Mouse (Mus musculus): ENCODE data around the gene Maats1. TPM values are rescaled to one million over a fixed set of nuclear protein-coding genes. Genes with fewer than 3 reads are reported as not detected.
"Not testable (repeated sequence)": the region's sequence is repeated elsewhere in the genome, so short reads cannot be mapped to it uniquely, and the experiment has no call there.

Maats1 gene
- total RNA-seq, 2 experiments from 2014 or later, result not detected

DNA sequence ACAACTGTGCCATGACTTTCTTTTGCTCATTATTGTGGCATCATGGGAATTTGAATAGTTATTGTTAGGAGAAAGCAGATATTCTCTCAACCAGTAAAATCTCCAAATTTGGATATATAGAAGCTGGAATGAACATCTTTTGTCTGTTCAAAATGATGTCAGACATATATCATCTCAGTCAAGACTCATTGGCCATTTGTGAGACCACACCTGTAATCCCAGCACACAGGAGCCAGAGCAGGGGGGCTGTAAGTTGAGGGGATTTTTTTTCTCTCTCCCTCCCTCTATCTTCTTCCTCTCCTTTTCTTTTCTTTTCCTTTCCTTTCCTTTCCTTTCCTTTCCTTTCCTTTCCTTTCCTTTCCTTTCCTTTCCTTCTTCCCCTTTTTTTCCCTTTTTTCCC is 10.9 kb upstream of the Maats1 start:
- DNase-seq (ENCODE audit: low spot score), result no peak
- intact Hi-C loops (cut with DNase I), result loop anchor here (5.0 kb wide), 1 partner anchor 39 kb away; no protein-coding TSS in a partner anchor

DNA sequence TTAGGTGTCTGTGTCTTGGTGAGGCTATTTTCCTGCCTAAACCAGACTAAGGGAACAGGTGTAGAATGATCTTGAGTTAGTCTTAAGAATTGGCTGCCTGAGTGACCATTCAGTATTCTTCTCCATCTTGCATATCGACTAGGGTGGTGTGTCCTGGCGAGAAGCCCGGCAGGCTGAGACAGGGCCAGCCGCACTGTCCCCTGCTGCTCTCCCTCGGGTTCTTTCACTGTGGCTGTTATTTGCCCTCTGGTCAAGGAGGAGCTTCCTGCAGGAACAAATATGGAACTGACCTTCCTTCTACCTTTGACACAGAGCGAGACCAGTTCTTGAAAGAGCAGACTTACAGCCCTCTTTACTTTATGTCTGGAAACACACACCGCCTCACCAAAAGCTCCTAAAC is 10.1 kb upstream of the Maats1 start:
- DNase-seq (ENCODE audit: low spot score), result no peak
- intact Hi-C loops (cut with DNase I), result loop anchor here (5.0 kb wide), 1 partner anchor 40 kb away; no protein-coding TSS in a partner anchor

DNA sequence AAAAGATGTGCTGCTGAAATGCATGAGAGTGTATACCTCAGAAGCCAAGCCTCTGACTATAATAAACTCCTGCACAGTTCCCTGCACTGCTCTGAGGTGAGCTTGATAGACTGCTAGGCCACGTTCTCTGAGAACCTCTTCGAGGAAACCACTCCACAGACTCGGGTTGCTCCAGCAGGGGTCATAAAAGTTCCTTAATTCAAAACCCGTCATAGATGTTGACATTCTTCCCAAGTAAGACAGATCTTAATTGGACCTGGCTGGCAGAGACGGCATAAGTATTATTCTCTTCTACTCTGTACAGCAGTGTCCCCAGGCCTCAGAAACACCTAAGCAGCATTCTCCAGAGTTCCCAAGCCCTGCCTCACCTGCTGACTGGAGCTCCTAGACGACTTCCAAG is 9.0 kb upstream of the Maats1 start:
- DNase-seq (ENCODE audit: low spot score), result no peak
- intact Hi-C loops (cut with DNase I), result loop anchor here (5.0 kb wide), 1 partner anchor 41 kb away; no protein-coding TSS in a partner anchor

DNA sequence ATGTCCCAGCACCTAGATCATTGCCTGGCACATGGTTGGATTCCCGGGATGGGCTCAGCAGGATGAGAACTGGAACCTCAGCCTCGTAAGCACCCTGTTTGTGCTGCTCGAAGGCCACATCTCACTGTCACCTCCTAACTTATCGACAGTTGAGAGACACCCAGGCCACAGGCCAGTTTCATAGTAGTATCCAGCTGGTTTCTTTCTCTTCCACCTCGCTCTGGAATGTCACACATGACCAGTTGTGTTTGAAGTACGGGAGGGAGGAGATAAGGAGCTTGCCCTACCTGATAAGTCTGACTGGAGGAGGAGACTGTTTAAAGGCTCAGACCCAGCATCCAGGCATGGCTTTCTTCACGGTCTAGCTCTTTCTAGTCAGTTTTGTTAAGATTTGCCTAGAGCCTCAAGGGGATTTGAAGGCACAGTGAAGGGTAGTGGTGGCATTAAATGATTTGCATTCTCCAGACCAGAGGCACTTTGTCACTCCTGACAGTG is 8.5 kb upstream of the Maats1 start:
- intact Hi-C loops (cut with DNase I), result loop anchor here (5.0 kb wide), 1 partner anchor 42 kb away; no protein-coding TSS in a partner anchor
- DNase-seq (ENCODE audit: low spot score), result peak; percentile 45

DNA sequence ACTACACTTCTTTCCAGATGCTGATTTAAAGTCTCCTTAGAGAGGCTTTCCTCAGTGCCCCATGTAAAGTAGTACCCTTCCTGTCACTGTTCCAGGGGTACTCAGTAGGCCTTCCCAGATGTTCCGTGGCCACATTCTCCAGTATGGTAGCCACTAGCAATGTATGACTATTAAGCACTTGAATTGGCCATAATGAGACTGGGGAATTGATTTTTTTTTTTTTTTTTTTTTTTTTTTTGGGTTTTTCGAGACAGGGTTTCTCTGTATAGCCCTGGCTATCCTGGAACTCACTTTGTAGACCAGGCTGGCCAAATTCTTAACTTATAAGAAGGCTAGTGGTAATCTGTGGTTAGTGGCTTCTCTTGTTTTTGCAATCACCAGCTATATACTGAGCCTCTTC is 7.9 kb upstream of the Maats1 start:
- intact Hi-C loops (cut with DNase I), result loop anchor here (2.0 to 5.0 kb wide), 2 partner anchors 13 to 42 kb away; partner anchors contain the start of gene Popdc2
- DNase-seq (ENCODE audit: low spot score), result no peak

DNA sequence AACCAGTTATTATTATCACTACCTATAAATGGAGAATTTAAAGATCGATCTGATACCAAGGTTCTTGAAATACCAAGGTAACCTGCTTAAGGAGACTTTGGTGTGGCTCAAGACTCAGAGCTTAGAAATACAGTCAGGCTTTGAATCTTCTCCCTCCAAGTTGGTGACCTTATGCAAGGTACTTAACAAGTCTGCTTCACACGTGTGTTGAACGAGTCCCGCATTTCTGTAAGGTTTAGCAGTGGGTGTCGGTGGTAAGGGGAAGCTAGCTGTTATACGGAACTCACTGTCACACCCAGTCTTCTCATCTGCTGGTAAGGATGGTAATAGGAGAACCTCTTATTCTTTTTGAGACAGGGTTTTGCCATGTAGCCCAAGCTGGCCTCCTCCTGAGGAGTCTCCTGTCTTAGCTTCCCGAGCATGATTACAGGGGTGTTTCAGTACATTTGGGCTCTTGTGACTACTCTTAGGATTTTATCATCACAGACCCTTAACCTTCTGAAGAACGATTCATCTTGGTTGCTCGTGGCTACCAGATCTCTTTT is 6.3 kb upstream of the Maats1 start:
- intact Hi-C loops (cut with DNase I), result loop anchor here (2.0 kb wide), 1 partner anchor 15 kb away; the partner anchor contains the start of gene Popdc2
- DNase-seq (ENCODE audit: low spot score), result no peak

DNA sequence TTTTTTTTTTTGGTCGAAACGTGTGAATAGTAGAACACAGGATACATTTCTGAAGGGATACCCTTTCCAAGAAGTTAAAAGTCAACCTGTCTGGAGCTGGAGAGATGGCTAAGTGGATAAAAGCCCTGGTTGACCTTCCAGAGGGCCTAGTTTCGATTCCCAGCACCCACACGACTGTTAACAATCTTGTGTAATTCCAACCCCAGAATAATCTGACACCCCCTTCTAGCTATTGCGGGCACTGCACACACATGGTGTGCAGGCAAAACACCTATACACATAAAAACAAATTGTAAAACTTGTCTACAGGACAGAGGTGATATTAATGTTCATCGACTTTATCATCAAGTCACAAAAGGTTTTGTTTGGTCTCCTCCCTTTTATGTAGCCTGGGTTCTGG is 5.6 kb upstream of the Maats1 start:
- intact Hi-C loops (cut with DNase I), result no loop called here
- no peak for DNase-seq (ENCODE audit: low spot score)

DNA sequence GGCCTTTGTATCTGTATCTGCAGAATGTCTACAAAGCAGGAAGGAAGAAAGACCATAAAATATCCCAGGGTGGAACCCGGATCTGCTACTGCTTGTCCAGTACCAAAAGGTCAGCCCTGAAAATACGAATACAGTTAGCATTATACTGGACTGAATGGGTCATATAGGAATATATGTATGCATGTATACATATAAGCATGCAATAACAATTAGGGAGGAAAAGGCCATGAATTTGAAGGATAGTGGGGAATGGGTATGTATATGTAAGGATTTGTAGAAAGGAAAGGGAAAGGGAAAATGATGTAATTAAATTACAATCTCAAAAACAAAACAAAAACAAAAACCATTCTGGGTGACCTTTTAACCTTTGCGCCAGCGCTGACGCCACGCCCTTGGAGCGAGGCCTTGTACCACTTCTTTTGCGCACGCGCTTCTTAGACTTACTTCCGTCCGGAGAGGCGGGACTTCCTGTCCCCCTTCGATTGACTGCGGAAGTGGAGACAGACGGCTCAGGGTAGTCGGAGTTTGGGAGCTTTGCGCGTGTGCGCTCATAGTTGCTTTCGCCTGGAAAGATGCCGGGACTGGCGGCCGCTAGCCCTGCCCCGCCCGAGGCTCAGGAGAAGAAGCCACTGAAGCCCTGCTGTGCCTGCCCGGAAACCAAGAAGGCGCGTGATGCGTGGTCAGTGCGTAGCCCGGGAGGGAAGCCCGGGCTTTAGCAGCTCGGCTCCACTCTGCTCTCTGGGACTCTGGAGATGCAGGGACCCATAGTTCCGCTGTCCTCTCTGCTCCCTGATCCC is 4.8 kb upstream of the Maats1 start, which contains the start of the genes Cox17 and Gm21987:
TSS of gene Cox17 (plus strand) at position 463 of the 797 bp plus-strand sequence.
TSS of gene Gm21987 (plus strand) at position 512 of the 797 bp plus-strand sequence.
- intact Hi-C loops (cut with DNase I), result no loop called here
- peak; percentile 91 for DNase-seq (ENCODE audit: low spot score)

DNA sequence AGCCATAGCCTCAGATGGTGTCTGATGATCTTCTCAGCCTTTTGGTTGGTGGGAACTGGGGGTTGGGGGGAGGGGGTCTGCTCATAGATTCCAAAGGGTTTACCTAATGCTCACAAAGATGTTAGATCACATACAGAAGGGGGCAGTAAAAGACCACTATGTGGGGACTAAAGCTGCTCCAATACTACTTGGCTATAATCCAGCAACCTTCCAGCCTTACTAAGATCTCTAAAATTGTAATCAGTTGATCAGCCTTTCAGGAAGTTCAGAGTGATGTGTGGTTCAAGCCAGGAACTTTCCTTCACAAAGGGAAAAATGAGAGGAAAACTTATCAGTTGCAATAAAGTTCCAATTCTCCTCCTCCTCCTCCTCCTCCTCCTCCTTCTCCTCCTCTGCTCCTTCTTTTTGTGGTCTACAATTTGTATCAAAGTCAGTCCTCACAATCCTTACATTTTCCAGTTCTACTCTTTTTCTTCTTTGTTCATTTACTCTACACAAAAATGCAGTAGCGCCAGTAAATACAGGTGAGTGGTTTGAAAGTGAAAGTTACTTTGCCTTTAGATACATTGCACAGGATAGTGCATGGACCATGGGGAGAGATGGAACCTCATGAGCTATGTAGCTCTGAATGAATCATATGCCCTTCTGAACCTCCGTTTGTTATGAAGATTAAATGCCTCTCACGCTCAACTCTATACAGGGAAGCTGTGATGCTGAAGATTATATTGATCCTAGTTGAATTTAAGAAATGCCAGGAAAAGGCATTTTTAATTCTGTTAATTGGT is 3.2 kb upstream of the Maats1 start:
- no peak for DNase-seq (ENCODE audit: low spot score)
- intact Hi-C loops (cut with DNase I), result loop anchor here (1.0 to 2.0 kb wide), 2 partner anchors 138 to 161 kb away; no protein-coding TSS in a partner anchor

DNA sequence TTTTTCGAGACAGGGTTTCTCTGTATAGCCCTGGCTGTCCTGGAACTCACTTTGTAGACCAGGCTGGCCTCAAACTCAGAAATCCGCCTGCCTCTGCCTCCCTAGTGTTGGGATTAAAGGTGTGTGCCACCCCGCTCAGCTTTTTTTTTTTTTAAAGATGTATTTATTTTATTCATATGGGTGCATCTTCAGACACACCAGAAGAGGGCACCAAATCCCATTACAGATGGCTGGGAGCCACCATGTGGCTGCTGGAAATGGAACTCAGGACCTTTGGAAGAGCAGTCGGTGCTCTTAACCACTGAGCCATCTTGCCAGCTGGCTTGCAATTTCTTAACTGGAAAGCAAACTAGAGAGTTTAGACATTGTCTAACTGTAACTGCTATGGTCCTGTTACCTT is 3.9 kb downstream of the Maats1 start:
- DNase-seq (ENCODE audit: low spot score); intact Hi-C loops (cut with DNase I): not testable (repeated sequence)

DNA sequence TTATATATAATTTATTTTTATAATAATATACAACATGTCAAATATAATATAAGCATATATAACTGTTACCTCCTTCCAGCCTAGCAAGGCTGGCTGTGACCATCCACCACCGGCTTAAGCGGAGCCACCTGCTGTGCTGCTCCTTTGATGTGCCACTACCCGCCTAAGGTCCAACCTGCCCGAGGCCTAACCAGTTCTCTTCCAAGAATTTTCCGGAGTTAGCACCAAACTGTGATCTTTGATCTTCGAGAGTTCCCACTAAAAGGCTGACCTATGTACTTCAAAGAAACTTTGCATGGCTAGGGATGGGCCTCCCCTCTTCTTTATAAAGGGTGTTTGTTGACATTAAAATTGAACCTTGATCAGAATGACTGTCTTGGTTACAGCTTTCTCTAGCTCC is 7.5 kb downstream of the Maats1 start:
- DNase-seq (ENCODE audit: low spot score), result no peak

DNA sequence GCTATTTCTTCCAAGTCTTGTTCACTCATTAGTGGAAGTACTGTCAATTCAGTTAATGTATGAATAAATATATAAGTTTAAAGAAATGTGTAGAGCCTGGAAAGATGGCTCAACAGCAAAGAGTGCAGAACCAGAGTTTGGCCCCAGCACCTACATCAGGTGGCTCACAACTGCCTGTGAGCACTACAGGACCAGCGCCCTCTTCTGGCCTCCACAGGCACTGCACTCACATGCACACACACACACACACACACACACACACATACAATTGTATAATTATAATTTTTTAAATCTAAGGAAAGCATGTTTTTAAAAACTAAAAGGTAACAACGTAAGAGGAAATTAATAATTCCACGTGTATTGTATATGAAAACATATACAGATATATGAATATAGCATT is 12.6 kb downstream of the Maats1 start:
- intact Hi-C loops (cut with DNase I), result no loop called here
- no peak for DNase-seq (ENCODE audit: low spot score)

More for the DNA sequence above, 7.5 kb downstream of the Maats1 start:
- intact Hi-C loops (cut with DNase I), result no loop called here

DNA sequence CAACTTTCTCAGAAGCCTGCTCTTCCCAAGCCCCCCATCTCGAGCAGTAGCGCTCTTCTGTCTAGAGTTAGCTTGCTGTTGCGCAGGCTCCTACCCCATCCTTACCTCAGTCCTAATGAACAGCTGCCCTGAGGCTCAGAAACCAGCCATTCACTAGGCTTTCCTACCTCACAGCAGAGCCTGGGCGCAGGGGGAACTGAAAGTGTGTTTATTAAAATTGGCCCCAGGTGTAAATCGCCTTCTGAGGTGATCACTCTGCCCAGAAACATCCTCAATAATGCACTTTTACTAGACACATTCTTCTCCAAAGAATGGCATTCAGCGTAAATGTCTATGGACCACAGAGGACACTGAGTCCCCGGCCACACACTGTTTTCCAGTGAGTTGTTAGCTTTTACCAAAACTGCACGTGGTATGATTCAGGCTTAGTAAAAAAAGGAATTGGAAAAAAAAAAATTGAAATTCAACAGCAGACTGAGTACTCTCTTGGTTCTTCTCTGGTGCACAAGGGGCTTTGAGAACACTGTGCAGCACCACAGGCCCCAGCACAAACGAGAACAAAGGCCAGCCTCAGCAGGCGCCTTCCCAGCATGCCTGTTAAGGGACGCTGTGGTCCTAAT is 15.1 kb downstream of the Maats1 start:
- DNase-seq (ENCODE audit: low spot score), result no peak
- intact Hi-C loops (cut with DNase I), result no loop called here

DNA sequence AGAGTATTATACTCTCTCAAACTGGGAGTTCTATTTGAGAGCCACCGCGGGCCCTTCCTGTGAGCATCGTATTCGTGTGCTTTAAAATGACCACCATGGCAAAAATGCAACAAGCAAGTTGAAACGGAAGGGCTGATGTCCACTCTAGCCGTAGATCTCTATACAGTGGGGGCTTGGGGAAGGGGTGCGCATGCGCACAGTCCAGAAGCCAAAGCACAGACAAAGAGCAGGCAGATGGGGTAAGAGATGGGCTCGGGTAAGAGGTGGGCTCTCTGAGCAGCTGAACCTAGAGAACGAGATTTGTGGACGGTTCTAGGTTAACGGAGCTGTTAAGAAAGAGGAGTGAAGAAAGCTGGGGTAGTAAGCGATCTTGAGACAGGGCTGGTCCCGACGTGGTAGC is 17.6 kb downstream of the Maats1 start:
- intact Hi-C loops (cut with DNase I), result no loop called here
- DNase-seq (ENCODE audit: low spot score), result no peak

DNA sequence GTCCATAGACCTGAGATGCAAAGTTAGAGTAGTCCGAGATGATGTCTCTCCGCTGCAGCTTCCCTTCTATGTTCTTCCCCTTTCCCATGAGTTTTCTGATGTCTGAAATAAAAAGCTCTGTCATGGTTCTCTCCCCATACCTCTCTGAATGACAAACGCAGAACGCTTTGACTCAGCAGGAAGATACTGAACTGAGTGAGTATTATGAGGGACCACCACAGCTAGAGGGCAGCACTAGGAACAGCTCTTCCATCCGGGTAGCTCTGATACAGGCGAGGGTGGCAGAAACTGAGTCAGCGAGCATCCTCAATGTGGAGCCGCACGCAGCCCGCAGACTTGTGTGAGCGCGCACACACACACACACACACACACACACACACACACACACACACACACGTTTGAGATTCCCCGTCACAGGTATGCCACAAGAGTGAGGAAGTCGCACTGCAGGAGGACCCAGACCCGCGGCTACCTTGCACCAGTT is 20.4 kb downstream of the Maats1 start:
- DNase-seq (ENCODE audit: low spot score), result no peak

DNA sequence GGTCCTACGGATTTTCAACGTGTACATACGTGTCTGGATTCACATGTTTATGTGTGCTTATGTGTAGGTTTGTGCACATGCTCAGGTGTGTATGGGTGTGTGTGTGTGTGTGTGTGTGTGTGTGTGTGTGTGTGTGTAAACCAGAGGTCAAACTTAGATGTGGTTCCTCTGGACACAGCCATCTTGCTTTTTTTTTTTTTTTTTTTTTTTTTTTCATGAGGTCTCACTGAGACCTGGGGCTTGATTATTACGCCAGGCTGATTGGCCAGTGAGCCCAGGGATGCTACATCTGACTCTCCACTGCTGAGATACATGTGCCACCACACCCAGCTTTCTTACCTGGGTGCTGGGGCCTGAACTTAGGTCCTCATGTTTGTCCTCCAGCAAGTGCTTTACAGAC is 22.9 kb downstream of the Maats1 start:
- intact Hi-C loops (cut with DNase I), result no loop called here
- no peak for DNase-seq (ENCODE audit: low spot score)

More for the DNA sequence above, 20.4 kb downstream of the Maats1 start:
- intact Hi-C loops (cut with DNase I), result loop anchor here (1.0 kb wide), 1 partner anchor 185 kb away; no protein-coding TSS in a partner anchor

DNA sequence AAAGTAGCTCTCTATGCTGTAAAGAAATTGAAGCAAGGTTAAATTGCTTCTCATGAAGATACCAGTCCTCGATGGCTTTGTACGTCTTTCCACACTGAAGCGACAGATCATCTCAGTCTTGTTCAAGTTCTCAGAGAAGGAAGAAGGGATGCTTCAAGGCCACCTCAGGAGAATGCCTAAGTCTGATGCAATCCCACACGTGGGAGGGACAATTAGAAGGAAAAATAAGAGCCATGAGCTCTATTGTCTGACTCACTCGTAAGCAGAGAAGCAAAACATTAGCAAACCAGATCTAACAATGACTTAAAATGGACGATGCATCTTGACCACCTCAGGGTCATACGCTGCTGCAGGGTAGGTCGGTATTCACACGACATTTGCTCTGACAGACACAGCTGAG is 23.5 kb downstream of the Maats1 start:
- DNase-seq (ENCODE audit: low spot score), result no peak
- intact Hi-C loops (cut with DNase I), result no loop called here

DNA sequence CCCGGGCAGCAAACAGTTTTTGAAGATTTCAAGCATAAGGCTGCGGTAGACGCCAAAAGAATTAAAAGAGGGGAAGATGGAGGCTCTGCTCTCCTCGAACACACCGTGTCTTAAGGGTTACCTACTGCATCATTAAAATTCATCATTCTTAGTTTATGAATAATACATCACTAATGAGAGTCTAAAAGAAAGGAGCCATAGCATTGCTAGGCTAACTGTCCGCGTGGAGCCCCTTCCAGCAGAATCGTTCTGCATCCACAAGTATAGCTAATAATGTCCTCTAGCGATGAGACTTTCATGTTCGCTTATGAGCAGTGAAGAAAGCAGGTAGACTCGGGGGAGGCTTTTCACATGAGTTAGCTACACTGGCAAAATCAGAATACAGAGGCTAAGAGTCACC is 33.7 kb downstream of the Maats1 start:
- DNase-seq (ENCODE audit: low spot score), result no peak
- intact Hi-C loops (cut with DNase I), result no loop called here

DNA sequence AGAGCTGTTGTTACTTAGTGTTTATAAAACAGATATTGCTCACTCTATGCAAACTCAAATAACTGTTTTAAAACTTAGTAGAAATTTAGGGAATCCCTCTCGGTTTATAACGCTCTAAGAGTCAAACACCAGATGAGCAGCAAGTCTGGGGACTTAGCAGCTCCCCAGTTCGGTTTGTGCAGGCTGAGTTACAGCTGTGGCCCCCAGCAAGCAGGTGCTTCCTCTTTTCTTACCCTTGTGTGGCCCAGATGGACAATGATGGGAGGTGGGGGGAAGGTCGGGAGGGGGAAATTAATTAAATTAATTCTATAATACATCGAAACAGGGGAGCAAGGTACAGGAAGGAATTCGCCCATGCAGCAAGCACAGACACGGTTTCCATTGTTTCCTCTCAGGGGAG is 34.3 kb downstream of the Maats1 start:
- no peak for DNase-seq (ENCODE audit: low spot score)

DNA sequence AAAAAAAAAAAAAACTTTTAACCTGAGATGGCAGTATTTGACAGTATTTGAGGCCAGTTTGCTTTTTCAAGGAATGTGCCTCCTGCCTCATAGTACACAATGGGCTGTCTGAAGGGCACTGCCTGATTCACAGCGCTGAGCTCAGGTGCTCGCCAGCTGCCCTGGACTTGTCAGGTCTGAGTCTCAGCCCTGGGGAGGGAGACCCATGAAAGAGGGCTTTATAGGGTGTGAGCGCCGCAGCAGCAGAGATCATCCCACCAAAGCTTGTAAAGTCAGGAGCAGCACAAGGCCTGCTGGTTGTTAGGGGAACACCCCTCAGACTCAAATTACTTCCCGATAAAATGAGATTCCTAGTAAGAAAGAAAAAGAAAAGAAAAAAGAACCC is 34.7 kb downstream of the Maats1 start:
- intact Hi-C loops (cut with DNase I), result no loop called here
- DNase-seq (ENCODE audit: low spot score), result no peak

More for the DNA sequence above, 34.3 kb downstream of the Maats1 start:
- intact Hi-C loops (cut with DNase I), result no loop called here
